Mouse (Mus musculus) midbrain, embryonic 11.5 days (tissue): ENCODE measurements around the gene Asf1b. TPM values are rescaled to one million over a fixed set of nuclear protein-coding genes. Genes with fewer than 3 reads are reported as not detected.
"Not testable (repeated sequence)": the region's sequence is repeated elsewhere in the genome, so short reads cannot be mapped to it uniquely, and the experiment has no call there.

Source experiments
- ATAC-seq: fragments of 200-750 bp; cut with Nextera tagmentation; 2 replicates; pipeline ENCODE4 v1.8.0; 2017; ENCODE audit warnings: moderate TSS enrichment, moderate library complexity; ENCODE audit not compliant: low FRiP score
- DNase-seq: peaks from one replicate; pipeline ENCODE4 v3.0.0; 2015; ENCODE audit warnings: low spot score; ENCODE audit errors: missing footprints
- H3K27ac ChIP-seq: fragments of 300-500 bp; sonication (generic); 2 replicates; pipeline ENCODE4 v1.5.1; 2014; ENCODE audit warnings: low read depth, low read length
- H3K27me3 ChIP-seq: fragments of 300-500 bp; sonication (generic); 2 replicates; pipeline ENCODE4 v1.6.1; 2014; ENCODE audit warnings: mild to moderate bottlenecking, low read length, moderate library complexity, mixed read lengths; ENCODE audit not compliant: control insufficient read depth, insufficient read depth
- H3K36me3 ChIP-seq: fragments of 300-500 bp; sonication (generic); 2 replicates; pipeline ENCODE4 v1.6.1; 2014; ENCODE audit warnings: mild to moderate bottlenecking, low read length, moderate library complexity, mixed read lengths; ENCODE audit not compliant: control insufficient read depth, insufficient read depth
- H3K4me1 ChIP-seq: fragments of 300-500 bp; sonication (generic); 2 replicates; pipeline ENCODE4 v1.6.1; 2014; ENCODE audit warnings: low read length; ENCODE audit not compliant: control insufficient read depth, insufficient read depth
- H3K4me2 ChIP-seq: fragments of 300-500 bp; sonication (generic); 2 replicates; pipeline ENCODE4 v1.6.1; 2014; ENCODE audit warnings: mild to moderate bottlenecking, moderate library complexity
- H3K4me3 ChIP-seq: fragments of 300-500 bp; sonication (generic); 2 replicates; pipeline ENCODE4 v1.5.1; 2014; ENCODE audit warnings: low read depth, low read length
- H3K9ac ChIP-seq: fragments of 300-500 bp; sonication (generic); 2 replicates; pipeline ENCODE4 v1.6.1; 2014; ENCODE audit warnings: low read length
- H3K9me3 ChIP-seq: fragments of 300-500 bp; sonication (generic); 2 replicates; pipeline ENCODE4 v1.6.1; 2016; ENCODE audit warnings: low read length; ENCODE audit not compliant: control insufficient read depth
- WGBS: fragments of 180-500 bp; shearing (Covaris S2); extraction: QIAGEN DNeasy Blood & Tissue Kit; methylation state at CpG from one replicate; pipeline ENCODE4 v1.1.7; 2014; 5-methylcytosine and 5-hydroxymethylcytosine counted together
- polyA plus RNA-seq: library from polyadenylated mRNA; unstranded; fragments of >200 nt; fragmentation: Nextera tagmentation; extraction: Ambion mirVana; gene quantifications from 2 replicates; pipeline ENCODE4 v1.2.1, GENCODE M21; 2014

Gene Asf1b
- polyA plus RNA-seq, 1 experiment from 2014 or later = 96.5 TPM

GRCm38 (mm10) chr8:84003612-84004246 lies 48.4 kb downstream of the Asf1b start:
- no peaks in the 10 kb centered on the region for H3K9me3 ChIP-seq
- peak overlapping the region; percentile 51; the same call in 1 of the 2 replicates for H3K4me3 ChIP-seq
- DNase-seq = no peak
- H3K36me3 ChIP-seq = peaks cover 4% of the 10 kb centered on the region; the same call in 1 of the 2 replicates
- H3K4me1 ChIP-seq = peaks cover 19% of the 10 kb centered on the region
- no peak overlapping the region for H3K27ac ChIP-seq
- 71% methylated on average over 6 of the region's 6 CpGs for WGBS
- ATAC-seq = no peak
- H3K9ac ChIP-seq = no peak overlapping the region
- H3K27me3 ChIP-seq = peaks cover 28% of the 10 kb centered on the region
- H3K4me2 ChIP-seq = peak overlapping the region; percentile 72

DNA sequence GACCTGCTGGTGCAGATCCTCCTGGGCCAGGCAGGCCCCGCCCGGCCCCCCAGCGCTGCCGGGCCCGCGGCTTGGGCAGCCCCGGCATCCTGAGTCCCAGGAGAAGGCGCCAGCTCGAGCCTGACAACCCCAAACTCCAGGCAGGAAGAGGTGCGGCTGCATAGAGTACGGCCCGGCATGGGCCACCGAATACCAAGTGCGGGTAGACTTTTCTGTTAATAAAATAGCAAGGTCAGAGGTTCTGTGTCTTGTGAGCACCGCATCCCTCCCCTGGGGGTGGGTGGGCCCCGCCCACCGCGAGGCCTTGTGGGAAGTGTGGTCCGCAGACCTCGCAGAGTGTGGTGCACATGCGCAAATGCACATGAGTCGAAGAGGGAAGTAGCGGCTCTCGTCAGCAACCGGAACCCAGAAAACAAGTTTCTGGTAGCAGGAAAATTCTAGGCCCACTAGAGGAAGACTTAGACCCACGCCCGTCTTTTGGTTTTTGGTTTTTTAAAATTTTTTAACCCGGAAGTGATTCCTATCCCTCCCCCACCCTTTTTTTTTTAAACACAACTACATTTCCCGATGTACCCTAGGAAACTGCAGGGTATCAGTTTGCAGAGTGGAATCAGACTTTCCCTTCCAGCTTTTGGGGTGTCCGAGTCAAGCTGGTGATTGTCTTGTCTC lies 49.4 kb downstream of the Asf1b start:
- Histone ChIP-seq H3K4me1 (peaks cover 12% of the 10 kb centered on the region), H3K27me3 (peaks cover 25% of the 10 kb centered on the region), H3K36me3 (peaks cover 2% of the 10 kb centered on the region; the same call in 1 of the 2 replicates), H3K9ac (peak overlapping the region; percentile 67), H3K4me2 (peak overlapping the region; percentile 72), H3K9me3 (no peaks in the 10 kb centered on the region), H3K4me3 (peak overlapping the region; percentile 51), H3K27ac (0 out of 2 replicates have a peak overlapping the region, but pooled peaks have one; percentile 15)
- WGBS = under 1% methylated on average over 30 of the region's 30 CpGs
- peak; percentile 99 for DNase-seq
- peak; percentile 90 for ATAC-seq

- H3K9me3 ChIP-seq, ATAC-seq, H3K4me3 ChIP-seq, H3K4me2 ChIP-seq, H3K36me3 ChIP-seq, H3K27ac ChIP-seq, DNase-seq, H3K9ac ChIP-seq: not testable (repeated sequence)
- peaks cover 12% of the 10 kb centered on the region for H3K4me1 ChIP-seq
- 92% methylated on average over 7 of the region's 7 CpGs for WGBS
- H3K27me3 ChIP-seq = peaks cover 24% of the 10 kb centered on the region
Observed at GRCm38 (mm10) chr8:84005502-84005901, 50.2 kb downstream of the Asf1b start.

DNA sequence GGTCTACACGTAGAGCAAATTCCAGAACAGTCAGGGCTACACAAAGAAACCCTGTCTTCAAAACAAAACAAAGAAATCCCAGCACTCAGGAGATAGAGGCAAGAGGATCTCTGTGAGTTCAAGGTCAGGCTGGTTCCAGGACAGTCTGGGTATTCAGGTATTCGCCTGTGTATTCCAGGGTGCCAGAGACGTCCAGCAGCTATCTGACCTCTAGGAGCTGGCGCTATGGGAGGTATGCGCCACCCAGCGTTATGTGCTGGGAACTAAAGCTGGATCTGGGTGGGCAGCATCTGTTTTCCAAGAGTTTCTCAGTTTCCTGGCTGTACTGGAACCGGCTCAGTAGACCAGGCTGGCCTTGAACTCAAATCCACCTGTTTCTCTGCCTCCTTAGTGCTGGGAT lies 53.1 kb downstream of the Asf1b start:
- no peak overlapping the region for H3K9ac ChIP-seq
- H3K4me3 ChIP-seq = no peak overlapping the region
- peaks cover 35% of the 10 kb centered on the region for H3K27me3 ChIP-seq
- ATAC-seq (no peak), DNase-seq (no peak)
- no peak overlapping the region for H3K27ac ChIP-seq
- no peaks in the 10 kb centered on the region for H3K9me3 ChIP-seq
- peaks cover 28% of the 10 kb centered on the region for H3K4me1 ChIP-seq
- H3K36me3 ChIP-seq = no peaks in the 10 kb centered on the region
- WGBS = 34% methylated on average over 7 of the region's 7 CpGs
- no peak overlapping the region for H3K4me2 ChIP-seq

DNA sequence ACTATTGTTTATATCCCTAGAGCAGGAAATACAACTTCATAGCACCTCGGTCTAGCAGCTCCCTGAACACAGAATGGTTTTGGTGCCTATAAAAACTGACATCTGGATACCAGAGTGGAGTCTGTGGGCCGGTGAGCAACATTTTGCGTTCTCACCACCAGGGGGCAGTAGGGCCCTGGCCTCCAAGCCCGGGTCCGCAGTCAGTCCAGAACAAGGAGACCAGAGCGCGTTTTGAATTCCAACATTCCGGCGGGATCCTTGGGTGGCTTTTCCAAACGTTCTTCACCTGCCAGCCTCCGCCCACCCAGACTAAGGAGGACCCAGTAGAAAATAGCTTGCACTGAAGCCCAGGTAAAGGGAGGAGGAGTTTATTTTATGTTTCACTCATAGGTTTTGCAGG lies 54.6 kb downstream of the Asf1b start:
- no peaks in the 10 kb centered on the region for H3K36me3 ChIP-seq
- peak; percentile 33; the same call in 1 of the 2 replicates for ATAC-seq
- H3K9me3 ChIP-seq = no peaks in the 10 kb centered on the region
- DNase-seq = peak; percentile 99
- WGBS = 2% methylated on average over 11 of the region's 11 CpGs
- no peak overlapping the region for H3K9ac ChIP-seq
- peaks cover 38% of the 10 kb centered on the region for H3K27me3 ChIP-seq
- no peak overlapping the region for H3K27ac ChIP-seq
- peaks cover 22% of the 10 kb centered on the region for H3K4me1 ChIP-seq
- no peak overlapping the region for H3K4me2 ChIP-seq
- no peak overlapping the region for H3K4me3 ChIP-seq

GRCm38 (mm10) chr8:84010625-84011611 lies 55.6 kb downstream of the Asf1b start:
- Histone ChIP-seq H3K9ac (peak overlapping the region; percentile 54), H3K27ac (no peak overlapping the region), H3K4me3 (peak overlapping the region; percentile 47), H3K4me2 (peak overlapping the region; percentile 88), H3K4me1 (peaks cover 19% of the 10 kb centered on the region), H3K36me3 (no peaks in the 10 kb centered on the region), H3K27me3 (peaks cover 38% of the 10 kb centered on the region), H3K9me3 (no peaks in the 10 kb centered on the region)
- peak; percentile 64 for ATAC-seq
- 1% methylated on average over 83 of the region's 83 CpGs for WGBS
- DNase-seq = peak; percentile 98

DNA sequence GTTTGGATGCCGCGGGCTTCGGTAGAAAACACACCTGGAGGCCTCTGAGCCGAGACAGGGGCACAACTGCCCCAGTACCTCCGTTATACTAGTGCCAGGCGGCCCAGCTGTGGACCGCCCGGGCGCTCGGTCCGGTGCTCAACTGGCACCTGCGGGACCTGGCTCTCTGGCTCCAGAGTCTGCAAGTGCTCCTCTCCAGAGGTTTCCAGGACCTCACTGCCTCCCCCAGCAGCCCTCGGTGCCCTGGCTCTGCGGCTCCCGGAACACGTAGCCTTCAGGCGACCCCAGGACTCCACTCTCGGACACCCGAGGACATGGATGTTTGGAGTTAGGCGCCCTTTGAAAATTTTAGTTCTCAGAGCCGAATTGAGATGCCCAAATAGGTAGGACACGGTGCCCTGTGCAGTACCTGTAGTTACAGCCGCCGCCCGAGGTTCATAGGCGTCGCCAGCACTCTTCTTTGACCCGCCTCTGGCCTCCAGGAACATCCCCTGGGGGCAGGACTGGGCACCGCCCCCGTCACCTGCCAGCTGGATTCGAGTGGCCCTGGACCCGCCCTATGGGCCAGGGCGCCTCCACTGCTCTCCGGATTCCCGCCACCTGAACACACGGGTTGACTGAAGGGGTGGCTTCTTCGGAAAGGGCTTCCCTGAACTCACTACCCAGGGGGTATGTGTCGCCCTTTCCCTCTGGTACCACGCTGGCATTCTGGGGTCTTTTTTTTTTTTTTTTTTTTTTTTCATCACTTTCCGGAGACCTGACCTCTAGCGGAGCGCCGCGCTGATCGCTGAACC lies 56.6 kb downstream of the Asf1b start, which contains the start of gene 2210011C24Rik:
TSS of gene 2210011C24Rik (minus strand) at position 467 of the 794 bp plus-strand sequence.
- ATAC-seq (peak; percentile 31; the same call in 1 of the 2 replicates), DNase-seq (peak; percentile 93)
- H3K27me3 ChIP-seq = peaks cover 38% of the 10 kb centered on the region
- H3K27ac ChIP-seq = no peak within 1 kb of the TSS
- H3K9me3 ChIP-seq = no peaks in the 10 kb centered on the region
- peaks cover 19% of the 10 kb centered on the region for H3K4me1 ChIP-seq
- H3K4me2 ChIP-seq = peak within 1 kb of the TSS; percentile 88
- 1% methylated on average over 45 of the region's 45 CpGs for WGBS
- H3K36me3 ChIP-seq = no peaks in the 10 kb centered on the region
- H3K4me3 ChIP-seq = peak within 1 kb of the TSS; percentile 47
- H3K9ac ChIP-seq = peak within 1 kb of the TSS; percentile 54

- peak overlapping the region; percentile 35; the same call in 1 of the 2 replicates for H3K9ac ChIP-seq
- ATAC-seq = peak; percentile 54
- H3K36me3 ChIP-seq = no peaks in the 10 kb centered on the region
- 2% methylated on average over 35 of the region's 35 CpGs for WGBS
- peaks cover 19% of the 10 kb centered on the region for H3K4me1 ChIP-seq
- no peaks in the 10 kb centered on the region for H3K9me3 ChIP-seq
- H3K4me2 ChIP-seq = peak overlapping the region; percentile 88
- peak overlapping the region; percentile 47 for H3K4me3 ChIP-seq
- H3K27ac ChIP-seq = no peak overlapping the region
- H3K27me3 ChIP-seq = peaks cover 38% of the 10 kb centered on the region
- DNase-seq = peak; percentile 93
Observed at GRCm38 (mm10) chr8:84012499-84013165, 57.3 kb downstream of the Asf1b start.
